Mouse (Mus musculus) neural tube, embryonic 12.5 days (tissue): ENCODE results near the gene Nek11. TPM values are rescaled to one million over a fixed set of nuclear protein-coding genes. Genes with fewer than 3 reads are reported as not detected.

ENCODE experiments used
- ATAC-seq: fragments of 200-750 bp; cut with Nextera tagmentation; 2 replicates; pipeline ENCODE4 v1.8.0; 2017; ENCODE audit warnings: low read depth, mild to moderate bottlenecking, moderate TSS enrichment, moderate library complexity; ENCODE audit not compliant: low FRiP score
- H3K27ac ChIP-seq: fragments of 300-500 bp; sonication (generic); 2 replicates; pipeline ENCODE4 v1.5.1; 2016
- H3K27me3 ChIP-seq: fragments of 300-500 bp; sonication (generic); replicated peaks from 2 replicates; pipeline ENCODE4 v1.6.1; 2016; ENCODE audit warnings: mild to moderate bottlenecking
- H3K36me3 ChIP-seq: fragments of 300-500 bp; sonication (generic); 2 replicates; pipeline ENCODE4 v1.6.1; 2016; ENCODE audit warnings: mild to moderate bottlenecking
- H3K4me1 ChIP-seq: fragments of 300-500 bp; sonication (generic); 2 replicates; pipeline ENCODE4 v1.6.1; 2016
- H3K4me2 ChIP-seq: fragments of 300-500 bp; sonication (generic); replicated peaks from 2 replicates; pipeline ENCODE4 v1.6.1; 2016; ENCODE audit warnings: mild to moderate bottlenecking
- H3K4me3 ChIP-seq: fragments of 300-500 bp; sonication (generic); 2 replicates; pipeline ENCODE4 v1.5.1; 2016
- H3K9ac ChIP-seq: fragments of 300-500 bp; sonication (generic); 2 replicates; pipeline ENCODE4 v1.6.1; 2016; ENCODE audit warnings: mild to moderate bottlenecking
- H3K9me3 ChIP-seq: fragments of 300-500 bp; sonication (generic); 2 replicates; pipeline ENCODE4 v1.6.1; 2016; ENCODE audit warnings: mild to moderate bottlenecking
- WGBS: fragments of 180-500 bp; shearing (Covaris S2); methylation state at CpG from one replicate; pipeline ENCODE4 v1.1.7; 2016; 5-methylcytosine and 5-hydroxymethylcytosine counted together
- polyA plus RNA-seq: library from polyadenylated mRNA; unstranded; fragments of >200 nt; fragmentation: Nextera tagmentation; extraction: Ambion mirVana; gene quantifications from 2 replicates; pipeline ENCODE4 v1.2.1, GENCODE M21; 2016

The Nek11 gene
- polyA plus RNA-seq, 1 experiment from 2014 or later: 1.5 TPM

- H3K9me3 ChIP-seq: no peaks in the 10 kb centered on the region
- no peak for ATAC-seq
- H3K4me3 ChIP-seq: no peak overlapping the region
- no peak overlapping the region for H3K27ac ChIP-seq
- H3K4me1 ChIP-seq: peaks cover 5% of the 10 kb centered on the region; the same call in 1 of the 2 replicates
- H3K36me3 ChIP-seq: no peaks in the 10 kb centered on the region
- no peak overlapping the region for H3K9ac ChIP-seq
- 73% methylated on average over 2 of the region's 2 CpGs for WGBS
- H3K4me2 ChIP-seq: no peak overlapping the region
- H3K27me3 ChIP-seq: no peaks in the 10 kb centered on the region
These were observed 89.3 kb downstream of the Nek11 start for GRCm38 (mm10) chr9:105306042-105306441.

GRCm38 (mm10) chr9:105302230-105302629 lies 93.1 kb downstream of the Nek11 start:
- WGBS: 70% methylated on average over 3 of the region's 3 CpGs
- Histone ChIP-seq H3K4me1 (no peaks in the 10 kb centered on the region), H3K4me3 (no peak overlapping the region), H3K36me3 (no peaks in the 10 kb centered on the region), H3K27ac (no peak overlapping the region), H3K27me3 (no peaks in the 10 kb centered on the region), H3K9me3 (no peaks in the 10 kb centered on the region), H3K4me2 (no peak overlapping the region), H3K9ac (no peak overlapping the region)
- no peak for ATAC-seq

- H3K36me3 ChIP-seq: no peaks in the 10 kb centered on the region
- no peaks in the 10 kb centered on the region for H3K4me1 ChIP-seq
- no peaks in the 10 kb centered on the region for H3K9me3 ChIP-seq
- H3K27me3 ChIP-seq: no peaks in the 10 kb centered on the region
- no peak for ATAC-seq
- no peak overlapping the region for H3K4me2 ChIP-seq
- no peak overlapping the region for H3K9ac ChIP-seq
- no peak overlapping the region for H3K27ac ChIP-seq
- H3K4me3 ChIP-seq: no peak overlapping the region
- WGBS: 82% methylated on average over 1 of the region's 1 CpGs
These were observed 93.9 kb downstream of the Nek11 start for GRCm38 (mm10) chr9:105301396-105301795.

GRCm38 (mm10) chr9:105300738-105301325 lies 94.5 kb downstream of the Nek11 start:
- WGBS: 35% methylated on average over 2 of the region's 2 CpGs
- Histone ChIP-seq H3K27me3 (no peaks in the 10 kb centered on the region), H3K36me3 (no peaks in the 10 kb centered on the region), H3K27ac (no peak overlapping the region), H3K9me3 (no peaks in the 10 kb centered on the region), H3K4me3 (no peak overlapping the region), H3K4me1 (no peaks in the 10 kb centered on the region), H3K9ac (no peak overlapping the region), H3K4me2 (no peak overlapping the region)
- no peak for ATAC-seq

GRCm38 (mm10) chr9:105284670-105285069 lies 110.7 kb downstream of the Nek11 start:
- Histone ChIP-seq H3K27ac (no peak overlapping the region), H3K4me3 (no peak overlapping the region), H3K27me3 (no peaks in the 10 kb centered on the region), H3K9me3 (no peaks in the 10 kb centered on the region), H3K4me2 (no peak overlapping the region), H3K9ac (no peak overlapping the region), H3K36me3 (no peaks in the 10 kb centered on the region), H3K4me1 (no peaks in the 10 kb centered on the region)
- no peak for ATAC-seq
- WGBS: 40% methylated on average over 7 of the region's 7 CpGs

- Histone ChIP-seq H3K9ac (no peak overlapping the region), H3K4me2 (no peak overlapping the region), H3K4me3 (no peak overlapping the region), H3K27me3 (no peaks in the 10 kb centered on the region), H3K36me3 (no peaks in the 10 kb centered on the region), H3K27ac (no peak overlapping the region), H3K9me3 (no peaks in the 10 kb centered on the region), H3K4me1 (no peaks in the 10 kb centered on the region)
- WGBS: 27% methylated on average over 4 of the region's 4 CpGs
- ATAC-seq: no peak
These were observed 112.6 kb downstream of the Nek11 start for GRCm38 (mm10) chr9:105282725-105283124.

- Histone ChIP-seq H3K9ac (no peak overlapping the region), H3K4me3 (no peak overlapping the region), H3K4me2 (no peak overlapping the region), H3K4me1 (no peaks in the 10 kb centered on the region), H3K36me3 (no peaks in the 10 kb centered on the region), H3K27ac (no peak overlapping the region), H3K9me3 (no peaks in the 10 kb centered on the region), H3K27me3 (no peaks in the 10 kb centered on the region)
- ATAC-seq: no peak
- whole genome bisulfite sequencing: 80% methylated on average over 3 of the region's 3 CpGs
These were observed 120.4 kb downstream of the Nek11 start for GRCm38 (mm10) chr9:105274925-105275324.

GRCm38 (mm10) chr9:105274286-105274685 lies 121.0 kb downstream of the Nek11 start:
- Histone ChIP-seq H3K4me2 (no peak overlapping the region), H3K9me3 (no peaks in the 10 kb centered on the region), H3K4me3 (no peak overlapping the region), H3K27ac (no peak overlapping the region), H3K27me3 (no peaks in the 10 kb centered on the region), H3K36me3 (no peaks in the 10 kb centered on the region), H3K9ac (no peak overlapping the region), H3K4me1 (no peaks in the 10 kb centered on the region)
- ATAC-seq: no peak
- WGBS: 48% methylated on average over 6 of the region's 6 CpGs

- no peak overlapping the region for H3K4me3 ChIP-seq
- 8% methylated on average over 7 of the region's 7 CpGs for WGBS
- H3K36me3 ChIP-seq: no peaks in the 10 kb centered on the region
- H3K27ac ChIP-seq: no peak overlapping the region
- no peaks in the 10 kb centered on the region for H3K4me1 ChIP-seq
- H3K9ac ChIP-seq: no peak overlapping the region
- H3K4me2 ChIP-seq: no peak overlapping the region
- H3K9me3 ChIP-seq: no peaks in the 10 kb centered on the region
- H3K27me3 ChIP-seq: no peaks in the 10 kb centered on the region
- ATAC-seq: no peak
These were observed 123.1 kb downstream of the Nek11 start for GRCm38 (mm10) chr9:105272241-105272640.

GRCm38 (mm10) chr9:105263140-105263539 lies 132.2 kb downstream of the Nek11 start:
- Histone ChIP-seq H3K36me3 (no peaks in the 10 kb centered on the region), H3K27me3 (no peaks in the 10 kb centered on the region), H3K27ac (no peak overlapping the region), H3K4me3 (no peak overlapping the region), H3K4me2 (no peak overlapping the region), H3K9me3 (no peaks in the 10 kb centered on the region), H3K4me1 (no peaks in the 10 kb centered on the region), H3K9ac (no peak overlapping the region)
- no peak for ATAC-seq
- 66% methylated on average over 2 of the region's 2 CpGs for WGBS

- Histone ChIP-seq H3K9ac (no peak overlapping the region), H3K9me3 (no peaks in the 10 kb centered on the region), H3K36me3 (no peaks in the 10 kb centered on the region), H3K27me3 (no peaks in the 10 kb centered on the region), H3K4me3 (no peak overlapping the region), H3K4me1 (peaks cover 3% of the 10 kb centered on the region), H3K4me2 (no peak overlapping the region), H3K27ac (no peak overlapping the region)
- WGBS: 77% methylated on average over 10 of the region's 10 CpGs
- ATAC-seq: no peak
These were observed 137.7 kb downstream of the Nek11 start for GRCm38 (mm10) chr9:105257668-105258067.

GRCm38 (mm10) chr9:105254076-105254475 lies 141.2 kb downstream of the Nek11 start:
- Histone ChIP-seq H3K4me1 (peaks cover 15% of the 10 kb centered on the region), H3K4me3 (no peak overlapping the region), H3K9me3 (no peaks in the 10 kb centered on the region), H3K27ac (no peak overlapping the region), H3K9ac (no peak overlapping the region), H3K4me2 (no peak overlapping the region), H3K27me3 (no peaks in the 10 kb centered on the region), H3K36me3 (no peaks in the 10 kb centered on the region)
- ATAC-seq: no peak
- 95% methylated on average over 1 of the region's 1 CpGs for WGBS

GRCm38 (mm10) chr9:105252349-105253041 lies 142.8 kb downstream of the Nek11 start:
- Histone ChIP-seq H3K4me1 (peaks cover 15% of the 10 kb centered on the region), H3K27me3 (no peaks in the 10 kb centered on the region), H3K36me3 (no peaks in the 10 kb centered on the region), H3K4me2 (no peak overlapping the region), H3K9me3 (no peaks in the 10 kb centered on the region), H3K27ac (0 out of 2 replicates have a peak overlapping the region, but pooled peaks have one; percentile 37), H3K9ac (no peak overlapping the region), H3K4me3 (no peak overlapping the region)
- peak; percentile 66 for ATAC-seq
- 19% methylated on average over 4 of the region's 4 CpGs for WGBS
